Mouse (Mus musculus): ENCODE data around the gene Fdxr. TPM values are rescaled to one million over a fixed set of nuclear protein-coding genes. Genes with fewer than 3 reads are reported as not detected.

Fdxr gene
- polyA plus RNA-seq, 1 experiment: 11.6 TPM

GRCm38 (mm10) chr11:115271052-115271451 is 5.8 kb downstream of the Fdxr start:
- TF ChIP-seq EP300 (IDR thresholded peaks at IDR 0.05; ENCODE audit: insufficient read depth, low read depth, low read length) (no peak), CTCF (IDR thresholded peaks at IDR 0.05; ENCODE audit: low read depth, low read length) (no peak), POLR2A (IDR thresholded peaks at IDR 0.05; ENCODE audit: insufficient read depth, low read length) (no peak)
- H3K4me1 ChIP-seq (ENCODE audit: control insufficient read depth, insufficient read depth, low read length): peaks cover 2% of the 10 kb centered on the region

GRCm38 (mm10) chr11:115270148-115270861 is 6.5 kb downstream of the Fdxr start:
- Histone ChIP-seq H3K4me1 (ENCODE audit: control insufficient read depth, insufficient read depth, low read length) (no peaks in the 10 kb centered on the region), H3K27me3 (ENCODE audit: control insufficient read depth, insufficient read depth, low read length, poor library complexity, severe bottlenecking) (peaks cover 7% of the 10 kb centered on the region), H3K9me3 (replicated peaks; ENCODE audit: control insufficient read depth, insufficient read depth, low read length, poor library complexity, severe bottlenecking) (no peaks in the 10 kb centered on the region)

More at GRCm38 (mm10) chr11:115271052-115271451, 5.8 kb downstream of the Fdxr start:
- H3K36me3 ChIP-seq (ENCODE audit: control insufficient read depth, insufficient read depth, low read length, poor library complexity, severe bottlenecking): no peaks in the 10 kb centered on the region
- H3K9ac ChIP-seq (ENCODE audit: low read depth, poor library complexity, severe bottlenecking): no peak overlapping the region
- H3K4me3 ChIP-seq (ENCODE audit: low read depth, low read length): no peak overlapping the region
- no peak overlapping the region for H3K27ac ChIP-seq (ENCODE audit: insufficient read depth, low read length)
- no peaks in the 10 kb centered on the region for H3K9me3 ChIP-seq (replicated peaks; ENCODE audit: control insufficient read depth, insufficient read depth, low read length, poor library complexity, severe bottlenecking)
- H3K27me3 ChIP-seq (ENCODE audit: control insufficient read depth, insufficient read depth, low read length, poor library complexity, severe bottlenecking): peaks cover 7% of the 10 kb centered on the region

GRCm38 (mm10) chr11:115269330-115270066 is 7.4 kb downstream of the Fdxr start:
- H3K27ac ChIP-seq (ENCODE audit: insufficient read depth, low read length): no peak overlapping the region
- no peak overlapping the region for H3K4me3 ChIP-seq (ENCODE audit: low read depth, low read length)
- no peaks in the 10 kb centered on the region for H3K36me3 ChIP-seq (ENCODE audit: control insufficient read depth, insufficient read depth, low read length, poor library complexity, severe bottlenecking)
- no peak overlapping the region for H3K9ac ChIP-seq (ENCODE audit: low read depth, poor library complexity, severe bottlenecking)
- no peaks in the 10 kb centered on the region for H3K9me3 ChIP-seq (replicated peaks; ENCODE audit: control insufficient read depth, insufficient read depth, low read length, poor library complexity, severe bottlenecking)
- peaks cover 7% of the 10 kb centered on the region for H3K27me3 ChIP-seq (ENCODE audit: control insufficient read depth, insufficient read depth, low read length, poor library complexity, severe bottlenecking)
- TF ChIP-seq CTCF (IDR thresholded peaks at IDR 0.05; ENCODE audit: low read depth, low read length): no peak
- no peak for TF ChIP-seq EP300 (IDR thresholded peaks at IDR 0.05; ENCODE audit: insufficient read depth, low read depth, low read length)
- TF ChIP-seq POLR2A (IDR thresholded peaks at IDR 0.05; ENCODE audit: insufficient read depth, low read length): no peak
- no peaks in the 10 kb centered on the region for H3K4me1 ChIP-seq (ENCODE audit: control insufficient read depth, insufficient read depth, low read length)

More at GRCm38 (mm10) chr11:115270148-115270861, 6.5 kb downstream of the Fdxr start:
- Histone ChIP-seq H3K9ac (ENCODE audit: low read depth, poor library complexity, severe bottlenecking) (no peak overlapping the region), H3K4me3 (ENCODE audit: low read depth, low read length) (no peak overlapping the region), H3K27ac (ENCODE audit: insufficient read depth, low read length) (no peak overlapping the region), H3K36me3 (ENCODE audit: control insufficient read depth, insufficient read depth, low read length, poor library complexity, severe bottlenecking) (no peaks in the 10 kb centered on the region)
- TF ChIP-seq EP300 (IDR thresholded peaks at IDR 0.05; ENCODE audit: insufficient read depth, low read depth, low read length) (no peak), CTCF (IDR thresholded peaks at IDR 0.05; ENCODE audit: low read depth, low read length) (peak; percentile 92)

GRCm38 (mm10) chr11:115267958-115268357 is 8.9 kb downstream of the Fdxr start:
- no peak overlapping the region for H3K27ac ChIP-seq (ENCODE audit: insufficient read depth, low read length)
- peaks cover 7% of the 10 kb centered on the region for H3K27me3 ChIP-seq (ENCODE audit: control insufficient read depth, insufficient read depth, low read length, poor library complexity, severe bottlenecking)

GRCm38 (mm10) chr11:115267061-115267883 is 9.6 kb downstream of the Fdxr start, which contains the start of gene Grin2c:
Gene Grin2c (minus strand): TSS chr11:115267243.
- peaks cover 7% of the 10 kb centered on the region for H3K27me3 ChIP-seq (ENCODE audit: control insufficient read depth, insufficient read depth, low read length, poor library complexity, severe bottlenecking)
- H3K36me3 ChIP-seq (ENCODE audit: control insufficient read depth, insufficient read depth, low read length, poor library complexity, severe bottlenecking): no peaks in the 10 kb centered on the region
- H3K9ac ChIP-seq (ENCODE audit: low read depth, poor library complexity, severe bottlenecking): peak within 1 kb of the TSS; percentile 67
- no peaks in the 10 kb centered on the region for H3K9me3 ChIP-seq (replicated peaks; ENCODE audit: control insufficient read depth, insufficient read depth, low read length, poor library complexity, severe bottlenecking)
- no peaks in the 10 kb centered on the region for H3K4me1 ChIP-seq (ENCODE audit: control insufficient read depth, insufficient read depth, low read length)
- TF ChIP-seq EP300 (IDR thresholded peaks at IDR 0.05; ENCODE audit: insufficient read depth, low read depth, low read length) (no peak), POLR2A (IDR thresholded peaks at IDR 0.05; ENCODE audit: insufficient read depth, low read length) (no peak), CTCF (IDR thresholded peaks at IDR 0.05; ENCODE audit: low read depth, low read length) (no peak)
- no peak within 1 kb of the TSS for H3K27ac ChIP-seq (ENCODE audit: insufficient read depth, low read length)
- peak within 1 kb of the TSS; percentile 54 for H3K4me3 ChIP-seq (ENCODE audit: low read depth, low read length)

More at GRCm38 (mm10) chr11:115267958-115268357, 8.9 kb downstream of the Fdxr start:
- H3K9me3 ChIP-seq (replicated peaks; ENCODE audit: control insufficient read depth, insufficient read depth, low read length, poor library complexity, severe bottlenecking): no peaks in the 10 kb centered on the region
- H3K4me3 ChIP-seq (ENCODE audit: low read depth, low read length): no peak overlapping the region
- no peak overlapping the region for H3K9ac ChIP-seq (ENCODE audit: low read depth, poor library complexity, severe bottlenecking)
- H3K36me3 ChIP-seq (ENCODE audit: control insufficient read depth, insufficient read depth, low read length, poor library complexity, severe bottlenecking): no peaks in the 10 kb centered on the region
- no peak for TF ChIP-seq POLR2A (IDR thresholded peaks at IDR 0.05; ENCODE audit: insufficient read depth, low read length)
- no peak for TF ChIP-seq CTCF (IDR thresholded peaks at IDR 0.05; ENCODE audit: low read depth, low read length)
- TF ChIP-seq EP300 (IDR thresholded peaks at IDR 0.05; ENCODE audit: insufficient read depth, low read depth, low read length): no peak
- H3K4me1 ChIP-seq (ENCODE audit: control insufficient read depth, insufficient read depth, low read length): no peaks in the 10 kb centered on the region
